Mouse (Mus musculus) thymus, postnatal 36 days (tissue): ENCODE results near the gene Copa.

Experiments used
- DNase-seq, 2 experiments: peaks; one replicate each; pipeline ENCODE4 v3.0.0; 2022; ENCODE audit warnings: mixed read lengths in 2 of 2

Copa gene

GRCm38 (mm10) chr1:172143570-172143969, 61.2 kb downstream of the Copa start:
- DNase-seq, result peak; percentile 38 to 47

DNA sequence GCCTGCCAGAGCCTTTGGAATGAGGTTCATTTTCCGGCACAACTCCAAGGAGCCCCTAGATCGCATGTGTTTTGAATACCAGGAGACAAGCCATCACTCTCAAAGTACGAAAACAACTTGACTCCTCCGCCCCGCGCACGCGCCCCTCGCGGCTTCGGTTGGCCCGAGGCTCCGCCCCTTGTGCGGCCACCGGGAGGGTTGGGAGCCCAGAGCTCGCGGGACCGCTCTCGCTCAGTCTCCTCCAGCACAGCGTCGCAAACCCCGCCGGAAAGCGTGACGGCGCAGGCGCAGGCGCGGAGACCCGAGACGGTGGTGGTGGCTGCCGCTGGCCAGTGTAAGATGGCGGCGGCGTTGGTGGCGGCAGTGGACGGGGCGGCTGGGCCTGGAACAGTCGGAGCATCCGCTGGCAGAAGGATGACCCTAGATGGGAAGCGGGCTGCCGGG, 65.5 kb downstream of the Copa start, which contains the start of gene Dcaf8:
Dcaf8 (plus strand) TSS at position 250 of the 444 bp plus-strand sequence.
- DNase-seq, result peak; percentile 98 to 99

- DNase-seq, result peak; percentile 39 to 57
Measured at GRCm38 (mm10) chr1:172148279-172148954, 66.1 kb downstream of the Copa start.

- no peak for DNase-seq
Measured at GRCm38 (mm10) chr1:172148955-172149815, 66.9 kb downstream of the Copa start.

DNA sequence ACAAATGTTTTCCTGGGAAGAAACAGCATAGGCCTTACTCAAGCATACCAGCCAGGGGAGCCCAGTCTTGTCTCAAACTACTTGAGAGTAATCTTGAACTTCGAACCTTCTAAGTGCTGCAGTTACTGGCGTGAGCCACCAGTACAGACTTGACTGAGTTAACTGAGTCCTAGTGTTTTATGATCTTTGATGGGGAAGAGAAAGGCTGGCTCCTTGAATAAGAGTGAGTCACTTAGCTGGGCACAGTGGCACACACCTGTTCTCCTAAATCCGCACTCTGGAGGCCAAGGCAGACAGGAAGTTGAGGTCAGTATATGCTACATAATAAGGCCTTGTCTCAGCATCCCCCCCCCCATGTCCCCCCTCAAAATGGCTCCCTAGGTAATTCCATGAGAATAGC, 72.2 kb downstream of the Copa start:
- DNase-seq, result no peak

DNA sequence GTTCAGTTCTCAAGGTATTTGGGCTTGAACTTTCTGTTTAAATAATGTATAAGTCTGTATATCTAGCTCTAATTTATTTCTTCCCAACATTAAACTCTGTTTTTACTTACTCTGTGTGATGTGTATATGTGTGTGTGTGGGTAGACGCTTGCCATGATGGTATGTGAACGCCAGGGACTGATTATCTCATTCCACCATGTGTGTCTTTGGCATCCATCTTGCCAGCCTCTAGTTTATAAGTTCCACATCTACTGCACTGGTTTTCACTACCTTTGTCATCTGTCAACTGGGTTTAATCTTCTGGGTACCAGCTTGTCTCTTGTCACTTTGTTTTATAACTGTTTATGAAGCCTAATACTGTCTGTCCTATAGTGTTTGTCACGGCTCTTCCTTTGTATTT, 73.2 kb downstream of the Copa start:
- DNase-seq, result no peak

GRCm38 (mm10) chr1:172159970-172160369, 77.6 kb downstream of the Copa start:
- no peak for DNase-seq

DNA sequence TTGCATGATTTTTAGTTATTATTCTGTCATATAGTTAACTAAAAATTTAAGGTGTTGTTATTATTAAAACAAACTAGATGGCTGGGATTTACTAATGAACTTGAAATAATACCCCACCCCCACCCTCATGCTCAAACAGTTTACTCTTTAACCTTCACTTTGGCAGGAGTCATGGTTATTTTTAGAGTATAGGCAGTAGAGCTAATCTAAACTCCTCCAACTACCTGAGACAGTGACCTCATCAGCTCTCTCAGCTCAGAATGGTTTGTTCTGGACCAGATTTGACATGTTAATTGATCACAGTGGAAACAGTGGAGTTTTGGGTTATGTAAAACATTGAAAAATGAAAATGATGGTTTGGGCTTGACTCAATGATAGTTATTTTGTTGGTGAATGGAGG, 78.2 kb downstream of the Copa start:
- no peak for DNase-seq

GRCm38 (mm10) chr1:172162009-172162408, 79.7 kb downstream of the Copa start:
- peak; percentile 11 to 18 for DNase-seq

DNA sequence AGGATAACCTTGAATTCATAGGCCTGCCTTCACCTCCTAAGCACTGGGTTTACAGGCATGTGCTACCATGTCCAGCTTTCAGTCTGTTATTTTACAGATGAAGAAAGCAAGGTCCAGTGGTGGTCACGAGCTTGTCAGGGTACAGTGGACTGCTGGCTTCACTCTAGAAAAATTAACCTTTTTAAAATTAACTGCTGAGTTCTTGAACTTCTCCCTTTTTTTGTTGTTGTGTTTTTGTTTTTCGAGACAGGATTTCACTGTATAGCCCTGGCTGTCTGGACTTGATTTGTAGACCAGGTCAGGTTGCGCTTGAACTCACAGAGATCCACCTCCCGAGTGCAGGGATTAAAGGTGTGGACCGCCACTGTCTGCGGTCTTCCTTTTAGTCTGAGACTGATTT, 80.6 kb downstream of the Copa start:
- no peak for DNase-seq

DNA sequence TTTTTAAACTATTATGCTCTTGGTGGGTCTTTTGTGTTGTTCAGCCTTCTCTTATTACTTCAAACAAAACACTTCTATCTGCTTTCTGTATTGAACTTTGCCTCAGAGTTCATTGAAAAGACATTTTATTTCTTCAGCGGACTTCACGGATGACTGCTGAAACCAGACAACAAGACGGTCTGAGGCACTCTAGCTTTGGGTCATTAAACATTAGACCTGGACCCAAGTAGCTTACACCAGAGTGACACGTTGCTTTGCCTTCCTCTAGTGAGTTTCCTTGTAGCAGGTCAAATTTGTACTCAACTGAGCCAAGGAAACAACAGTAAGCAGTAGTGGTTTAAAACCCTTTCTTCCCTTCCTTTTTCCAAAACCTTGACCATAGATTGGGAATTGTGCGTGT, 85.6 kb downstream of the Copa start:
- no peak for DNase-seq

GRCm38 (mm10) chr1:172169809-172170208, 87.5 kb downstream of the Copa start:
- DNase-seq, result no peak
